Mouse (Mus musculus) liver, embryonic 16.5 days (tissue): Measurements from ENCODE around the gene Corin. TPM values are rescaled to one million over a fixed set of nuclear protein-coding genes. Genes with fewer than 3 reads are reported as not detected.
A peak's percentile ranks its signal among the peaks of the same experiment; 100 is the strongest.

ENCODE experiments used
- ATAC-seq: fragments of 200-750 bp; cut with Nextera tagmentation; 2 replicates; pipeline ENCODE4 v1.8.0; 2017; ENCODE audit warnings: low read depth, mild to moderate bottlenecking, moderate number of reproducible peaks, moderate library complexity
- H3K27ac ChIP-seq: fragments of 300-500 bp; sonication (generic); 2 replicates; pipeline ENCODE4 v1.5.1; 2014; ENCODE audit warnings: mild to moderate bottlenecking, low read length
- H3K27me3 ChIP-seq: fragments of 300-500 bp; sonication (generic); 2 replicates; pipeline ENCODE4 v1.6.1; 2014; ENCODE audit warnings: low read depth, low read length, mixed read lengths; ENCODE audit not compliant: control insufficient read depth, insufficient read depth
- H3K36me3 ChIP-seq: fragments of 300-500 bp; sonication (generic); 2 replicates; pipeline ENCODE4 v1.6.1; 2014; ENCODE audit warnings: mild to moderate bottlenecking; ENCODE audit not compliant: control insufficient read depth, insufficient read depth
- H3K4me1 ChIP-seq: fragments of 300-500 bp; sonication (generic); 2 replicates; pipeline ENCODE4 v1.6.1; 2014; ENCODE audit warnings: low read depth, low read length, mixed read lengths; ENCODE audit not compliant: control insufficient read depth
- H3K4me2 ChIP-seq: fragments of 300-500 bp; sonication (generic); 2 replicates; pipeline ENCODE4 v1.6.1; 2014; ENCODE audit warnings: low read depth, low read length, mixed read lengths
- H3K4me3 ChIP-seq: fragments of 300-500 bp; sonication (generic); 2 replicates; pipeline ENCODE4 v1.5.1; 2014; ENCODE audit warnings: low read depth, mild to moderate bottlenecking, low read length
- H3K9ac ChIP-seq: fragments of 300-500 bp; sonication (generic); 2 replicates; pipeline ENCODE4 v1.6.1; 2014; ENCODE audit warnings: low read depth, low read length
- H3K9me3 ChIP-seq: fragments of 300-500 bp; sonication (generic); replicated peaks from 2 replicates; pipeline ENCODE4 v1.6.1; 2016; ENCODE audit warnings: low read length; ENCODE audit not compliant: control insufficient read depth
- WGBS: fragments of 180-500 bp; shearing (Covaris S2); extraction: QIAGEN DNeasy Blood & Tissue Kit; methylation state at CpG from one replicate; pipeline ENCODE4 v1.1.7; 2014; ENCODE audit not compliant: insufficient replicate concordance; 5-methylcytosine and 5-hydroxymethylcytosine counted together
- polyA plus RNA-seq: library from polyadenylated mRNA; unstranded; fragments of >200 nt; fragmentation: Nextera tagmentation; extraction: Ambion mirVana; gene quantifications from 2 replicates; pipeline ENCODE4 v1.2.1, GENCODE M21; 2015

Gene Corin
- polyA plus RNA-seq, 1 experiment from 2014 or later: 0.19 TPM

DNA sequence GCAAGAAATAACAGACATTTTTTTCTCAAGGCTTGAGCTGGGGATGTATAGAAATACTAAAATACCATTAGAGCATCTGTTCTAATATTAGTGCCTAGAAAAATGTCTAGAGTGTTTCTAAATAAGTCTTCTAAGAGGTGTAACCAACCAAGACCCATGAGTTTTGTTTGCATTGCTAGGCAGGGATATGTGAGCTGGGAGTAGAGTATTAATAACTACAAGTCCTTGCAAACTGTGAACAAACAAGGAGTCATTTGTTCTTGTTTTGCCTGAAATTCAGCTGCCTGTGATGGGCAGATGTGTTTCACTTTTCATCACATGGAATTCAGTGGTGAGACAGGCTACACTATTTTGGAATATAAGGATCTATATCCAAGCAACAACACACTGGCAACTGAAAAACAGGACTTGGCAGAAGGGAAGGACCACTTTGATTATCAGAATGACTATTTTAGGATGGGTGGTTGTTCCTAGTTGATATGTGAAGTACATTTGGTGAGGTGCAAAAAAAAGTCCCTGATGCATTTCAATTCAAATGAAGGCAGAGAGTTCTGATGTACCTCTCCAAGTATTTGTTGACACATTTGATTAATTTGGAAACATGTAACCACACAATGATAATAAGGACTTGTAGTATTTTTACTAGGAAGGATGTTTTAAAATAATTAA lies 78.8 kb downstream of the Corin start:
- ATAC-seq: no peak

DNA sequence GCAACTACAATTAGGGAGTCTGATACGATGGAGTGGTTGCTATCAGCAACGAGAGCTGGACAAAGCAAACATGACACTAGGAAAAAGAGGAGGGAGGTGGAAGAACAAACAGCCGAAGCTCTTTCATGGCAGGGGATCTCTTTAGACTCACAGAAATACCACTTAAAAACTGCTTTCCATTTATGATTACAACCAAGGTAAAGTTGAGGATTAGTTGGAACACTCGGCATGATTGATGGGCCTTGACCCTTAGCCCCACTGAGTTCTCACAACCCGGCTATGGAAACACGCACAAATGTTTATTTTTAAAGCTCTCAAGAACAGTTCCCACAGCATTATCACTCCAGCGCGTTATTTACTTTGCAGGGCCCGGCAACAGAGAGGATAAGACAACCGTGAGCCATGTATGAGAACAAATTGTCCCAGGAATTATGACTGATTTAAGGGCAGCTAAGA lies 92.4 kb downstream of the Corin start:
- Histone ChIP-seq H3K4me3 (no peak overlapping the region), H3K27me3 (no peaks in the 10 kb centered on the region), H3K4me1 (no peaks in the 10 kb centered on the region), H3K4me2 (no peak overlapping the region), H3K9ac (no peak overlapping the region), H3K36me3 (no peaks in the 10 kb centered on the region), H3K9me3 (no peaks in the 10 kb centered on the region), H3K27ac (no peak overlapping the region)
- peak; percentile 43; the same call in 1 of the 2 replicates for ATAC-seq
- 47% methylated on average over 10 of the region's 10 CpGs for WGBS

More for the DNA sequence above, 78.8 kb downstream of the Corin start:
- Histone ChIP-seq H3K36me3 (no peaks in the 10 kb centered on the region), H3K4me1 (no peaks in the 10 kb centered on the region), H3K27ac (no peak overlapping the region), H3K27me3 (no peaks in the 10 kb centered on the region), H3K9me3 (no peaks in the 10 kb centered on the region), H3K9ac (no peak overlapping the region), H3K4me2 (no peak overlapping the region), H3K4me3 (no peak overlapping the region)

DNA sequence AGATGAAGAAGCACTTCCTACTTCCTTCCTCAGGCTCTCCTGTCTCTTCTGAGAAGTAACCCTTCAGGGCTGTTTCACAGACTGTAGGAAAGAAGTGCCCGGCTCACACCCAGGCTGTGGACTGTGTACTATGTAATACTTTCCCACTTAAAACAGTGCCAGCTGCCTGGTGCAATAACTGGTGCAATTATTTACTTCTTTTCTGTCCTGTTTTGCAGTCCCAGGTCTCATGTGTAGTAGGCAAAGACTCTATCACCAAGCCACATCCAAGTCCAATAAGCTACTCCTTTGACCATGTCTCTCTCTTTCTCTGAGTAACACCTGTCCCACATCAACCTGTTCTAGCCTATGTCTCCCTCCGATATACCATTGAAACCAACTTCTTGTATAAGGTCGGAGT lies 93.4 kb downstream of the Corin start:
- 61% methylated on average over 3 of the region's 3 CpGs for WGBS
- Histone ChIP-seq H3K4me1 (no peaks in the 10 kb centered on the region), H3K27me3 (no peaks in the 10 kb centered on the region), H3K4me2 (no peak overlapping the region), H3K27ac (no peak overlapping the region), H3K9ac (no peak overlapping the region), H3K9me3 (no peaks in the 10 kb centered on the region), H3K4me3 (no peak overlapping the region), H3K36me3 (no peaks in the 10 kb centered on the region)
- ATAC-seq: no peak

DNA sequence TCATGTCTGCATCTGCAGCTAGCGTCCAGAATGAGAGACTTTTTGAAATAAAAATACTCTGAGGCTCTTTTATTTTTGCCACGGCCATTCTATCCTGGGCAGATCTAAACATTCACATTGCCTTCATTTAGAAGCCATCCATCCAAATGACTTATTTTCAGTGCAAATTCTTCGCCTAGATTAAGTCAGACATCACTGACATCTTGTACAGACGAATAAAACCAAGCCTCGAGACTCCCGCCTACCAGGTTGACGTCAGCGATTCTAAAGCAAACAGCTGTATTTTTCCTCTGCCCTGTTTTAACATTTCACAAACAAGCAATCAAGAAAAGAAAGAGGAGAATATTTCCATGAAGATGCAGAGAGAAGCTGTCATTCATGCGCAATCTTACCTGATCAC lies 100.9 kb downstream of the Corin start:
- ATAC-seq: no peak
- Histone ChIP-seq H3K4me2 (no peak overlapping the region), H3K9ac (no peak overlapping the region), H3K36me3 (no peaks in the 10 kb centered on the region), H3K4me3 (no peak overlapping the region), H3K27ac (no peak overlapping the region), H3K4me1 (no peaks in the 10 kb centered on the region), H3K27me3 (no peaks in the 10 kb centered on the region), H3K9me3 (no peaks in the 10 kb centered on the region)
- WGBS: 75% methylated on average over 9 of the region's 9 CpGs

DNA sequence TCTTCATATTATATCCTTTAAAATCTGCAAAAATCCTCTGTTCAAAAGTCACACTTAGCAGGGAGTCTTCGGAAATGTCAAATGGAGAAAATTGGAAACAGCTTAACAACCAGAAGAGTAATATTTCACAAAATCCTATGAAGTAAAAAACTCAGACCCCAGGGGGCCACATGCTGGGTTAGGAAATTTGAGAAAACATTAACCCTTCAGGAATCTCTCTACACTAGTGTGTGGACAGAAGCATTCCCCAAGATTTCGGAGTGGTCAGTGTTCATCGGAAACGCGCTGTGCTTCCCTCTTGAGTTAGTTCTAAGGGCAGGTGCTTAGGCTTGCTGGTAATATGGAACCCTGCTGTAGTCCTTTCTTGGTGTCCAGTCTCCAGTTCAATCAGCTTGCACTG lies 101.4 kb downstream of the Corin start:
- no peaks in the 10 kb centered on the region for H3K36me3 ChIP-seq
- ATAC-seq: no peak
- no peaks in the 10 kb centered on the region for H3K27me3 ChIP-seq
- H3K27ac ChIP-seq: no peak overlapping the region
- 81% methylated on average over 5 of the region's 5 CpGs for WGBS
- H3K4me1 ChIP-seq: no peaks in the 10 kb centered on the region
- no peaks in the 10 kb centered on the region for H3K9me3 ChIP-seq
- H3K4me2 ChIP-seq: no peak overlapping the region
- H3K4me3 ChIP-seq: no peak overlapping the region
- H3K9ac ChIP-seq: no peak overlapping the region

DNA sequence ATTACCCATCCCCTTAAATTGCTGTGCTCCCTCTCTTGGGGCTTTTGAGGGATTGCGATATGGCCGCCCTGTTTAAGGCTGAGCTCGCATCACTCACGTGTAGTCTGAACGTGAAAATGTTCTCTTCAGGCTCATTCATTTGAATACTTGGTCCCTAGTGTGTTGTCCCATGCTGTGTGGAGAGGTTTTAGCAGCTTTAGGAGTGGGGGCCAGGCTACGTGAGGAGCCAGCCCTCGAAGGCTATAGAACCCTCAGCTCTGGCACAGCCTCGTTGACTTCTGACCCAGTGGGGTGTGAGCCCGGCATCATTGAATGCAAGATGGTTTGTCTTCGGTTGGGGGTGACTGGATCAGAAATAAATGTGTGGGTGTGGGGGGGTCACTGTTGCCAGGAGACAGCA lies 102.5 kb downstream of the Corin start:
- 75% methylated on average over 10 of the region's 10 CpGs for WGBS
- H3K4me2 ChIP-seq: no peak overlapping the region
- H3K27ac ChIP-seq: no peak overlapping the region
- no peaks in the 10 kb centered on the region for H3K9me3 ChIP-seq
- H3K27me3 ChIP-seq: no peaks in the 10 kb centered on the region
- no peak for ATAC-seq
- H3K36me3 ChIP-seq: no peaks in the 10 kb centered on the region
- H3K9ac ChIP-seq: no peak overlapping the region
- H3K4me3 ChIP-seq: no peak overlapping the region
- H3K4me1 ChIP-seq: no peaks in the 10 kb centered on the region

DNA sequence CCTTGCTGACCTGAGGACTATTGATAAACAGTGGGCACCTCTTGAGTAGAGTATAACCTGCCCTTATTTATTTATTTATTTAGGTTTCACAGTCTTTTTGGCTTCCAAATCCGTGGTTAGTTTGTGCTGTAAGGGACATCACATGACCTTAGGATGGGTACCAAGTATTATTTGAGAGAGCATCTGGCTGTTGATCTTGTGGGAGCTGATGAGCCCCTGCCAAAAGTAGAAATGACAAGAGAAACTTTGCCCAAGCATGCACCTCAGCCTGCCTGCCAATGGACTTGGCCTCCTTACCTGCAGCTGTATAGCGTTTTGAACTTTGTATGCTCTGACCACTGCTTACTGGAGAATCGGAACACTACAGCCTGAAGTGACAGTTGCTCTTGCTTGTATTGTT lies 103.0 kb downstream of the Corin start:
- Histone ChIP-seq H3K36me3 (no peaks in the 10 kb centered on the region), H3K27me3 (no peaks in the 10 kb centered on the region), H3K9ac (no peak overlapping the region), H3K4me2 (no peak overlapping the region), H3K27ac (no peak overlapping the region), H3K9me3 (no peaks in the 10 kb centered on the region), H3K4me1 (no peaks in the 10 kb centered on the region), H3K4me3 (no peak overlapping the region)
- ATAC-seq: no peak
- WGBS: 64% methylated on average over 3 of the region's 3 CpGs

DNA sequence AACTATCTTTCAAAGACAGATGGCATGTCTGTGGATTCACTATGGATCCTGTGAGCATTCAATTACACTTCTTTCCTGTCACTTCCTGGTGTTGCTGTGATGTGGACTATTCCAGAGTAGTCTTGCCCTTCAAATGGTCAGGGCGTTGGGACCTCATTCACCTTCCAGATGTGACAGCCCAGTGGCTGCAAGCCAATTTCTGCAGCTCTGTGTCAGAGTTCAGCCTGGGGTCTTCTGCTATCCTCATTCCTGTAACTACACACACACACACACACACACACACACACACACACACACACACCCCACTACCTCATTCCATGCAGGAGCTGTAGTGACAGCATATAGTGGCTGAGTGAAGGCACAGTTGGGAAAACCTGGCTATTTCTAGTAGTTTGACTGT lies 122.1 kb downstream of the Corin start:
- H3K27me3 ChIP-seq: no peaks in the 10 kb centered on the region
- H3K27ac ChIP-seq: no peak overlapping the region
- no peak overlapping the region for H3K4me3 ChIP-seq
- WGBS: 37% methylated on average over 1 of the region's 1 CpGs
- H3K9me3 ChIP-seq: no peaks in the 10 kb centered on the region
- no peak overlapping the region for H3K4me2 ChIP-seq
- ATAC-seq: no peak
- no peaks in the 10 kb centered on the region for H3K4me1 ChIP-seq
- no peak overlapping the region for H3K9ac ChIP-seq
- no peaks in the 10 kb centered on the region for H3K36me3 ChIP-seq

DNA sequence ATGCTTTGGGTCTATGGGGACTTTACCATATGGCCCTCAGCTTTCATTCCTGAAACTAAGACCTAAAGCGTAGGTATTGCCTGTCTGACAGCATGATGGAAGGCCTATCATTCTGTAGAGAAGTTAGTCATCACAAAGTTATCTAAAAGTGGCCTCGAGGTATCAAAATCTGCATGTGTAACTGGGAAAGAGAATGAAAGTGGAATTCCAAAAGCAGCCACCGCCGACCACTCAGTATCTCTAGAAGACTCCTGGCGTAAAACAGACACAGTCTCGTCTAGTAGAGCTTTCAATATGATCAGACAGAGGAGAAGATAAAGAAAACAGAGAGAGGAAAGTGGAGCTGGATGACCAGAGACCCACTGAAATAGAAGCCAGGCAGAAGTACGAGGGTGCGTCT lies 123.7 kb downstream of the Corin start:
- H3K4me1 ChIP-seq: no peaks in the 10 kb centered on the region
- no peaks in the 10 kb centered on the region for H3K27me3 ChIP-seq
- H3K9ac ChIP-seq: no peak overlapping the region
- no peak overlapping the region for H3K4me2 ChIP-seq
- H3K4me3 ChIP-seq: no peak overlapping the region
- ATAC-seq: no peak
- H3K9me3 ChIP-seq: no peaks in the 10 kb centered on the region
- H3K36me3 ChIP-seq: no peaks in the 10 kb centered on the region
- no peak overlapping the region for H3K27ac ChIP-seq
- WGBS: 65% methylated on average over 8 of the region's 8 CpGs
